Mouse (Mus musculus): ENCODE results near the gene Ifit3.

- TF ChIP-seq CTCF (conservative IDR thresholded peaks at IDR 0.05; ENCODE audit: low read length): no peak
- no peak for TF ChIP-seq POU5F1 (IDR thresholded peaks at IDR 0.05; ENCODE audit: borderline replicate concordance, low read length)
- TF ChIP-seq NANOG (IDR thresholded peaks at IDR 0.05; ENCODE audit: borderline replicate concordance, low read length): no peak
These were observed 44.2 kb downstream of the Ifit3 start for GRCm38 (mm10) chr19:34627496-34627895.
